Mouse (Mus musculus) frontal cortex, adult 2 months (tissue): ENCODE measurements at regions not wholly inside any gene's neighbourhood (a gene's known extent, or its start where the extent isn't known, plus 50 kb on each side); places are given as distances from the start of the nearest gene placed in this dataset.

Experiments
- DNase-seq, 2 experiments: peaks; one replicate each; pipeline ENCODE4 v3.0.0; 2022; ENCODE audit warnings: low spot score in 1 of 2; ENCODE audit errors: extremely low spot score in 1 of 2

DNA sequence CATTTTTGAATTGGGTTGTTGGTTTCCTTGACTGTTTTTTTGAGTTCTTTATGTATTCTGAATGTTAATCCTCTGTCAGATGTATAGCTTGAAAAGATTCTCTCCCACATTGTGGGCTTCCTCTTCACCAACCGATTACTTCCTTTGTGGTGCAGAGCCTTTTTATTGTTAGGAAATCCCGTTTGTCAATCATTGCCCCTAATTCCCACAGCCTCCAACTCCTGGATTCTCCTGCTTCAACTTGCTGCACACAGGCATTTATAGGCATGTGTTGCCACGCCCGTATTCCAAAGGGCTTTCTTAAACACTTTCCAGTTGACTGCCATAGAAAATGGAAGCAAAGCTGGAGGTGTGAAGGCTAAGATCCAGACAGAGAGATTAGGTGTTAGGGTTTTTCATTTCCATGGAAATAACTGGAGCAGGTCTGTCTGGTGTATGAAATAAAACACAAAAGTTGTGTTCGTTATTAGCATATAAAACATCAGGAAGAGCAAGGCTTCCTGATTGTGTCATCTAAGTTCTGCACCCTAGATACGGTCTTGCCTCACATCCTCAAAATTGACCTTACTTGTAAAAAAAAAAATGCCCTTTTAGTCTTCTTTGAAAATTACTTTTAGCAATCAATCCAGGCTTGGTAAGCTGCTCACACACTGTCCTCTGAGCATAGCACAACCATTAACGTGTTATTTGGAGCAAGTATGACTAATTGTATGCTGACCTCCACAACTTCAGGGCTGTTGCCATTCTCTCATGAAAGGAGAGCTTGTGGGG is 87.7 kb upstream of the Tex13c2 start:
- no peak for DNase-seq

DNA sequence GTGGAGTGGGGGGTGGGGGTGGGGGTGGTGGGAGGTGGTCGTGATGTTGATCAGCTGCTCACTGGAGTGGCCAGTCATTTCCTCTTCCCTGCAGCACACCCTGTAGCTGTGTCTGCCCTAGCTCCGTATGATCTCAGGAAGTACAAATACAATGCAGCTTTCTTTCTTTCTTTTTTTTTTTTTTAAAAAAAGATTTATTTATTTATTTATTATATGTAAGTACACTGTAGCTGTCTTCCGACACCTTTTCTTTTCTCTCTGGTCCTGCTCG is 87.2 kb upstream of the Tex13c2 start:
- DNase-seq: no peak

DNA sequence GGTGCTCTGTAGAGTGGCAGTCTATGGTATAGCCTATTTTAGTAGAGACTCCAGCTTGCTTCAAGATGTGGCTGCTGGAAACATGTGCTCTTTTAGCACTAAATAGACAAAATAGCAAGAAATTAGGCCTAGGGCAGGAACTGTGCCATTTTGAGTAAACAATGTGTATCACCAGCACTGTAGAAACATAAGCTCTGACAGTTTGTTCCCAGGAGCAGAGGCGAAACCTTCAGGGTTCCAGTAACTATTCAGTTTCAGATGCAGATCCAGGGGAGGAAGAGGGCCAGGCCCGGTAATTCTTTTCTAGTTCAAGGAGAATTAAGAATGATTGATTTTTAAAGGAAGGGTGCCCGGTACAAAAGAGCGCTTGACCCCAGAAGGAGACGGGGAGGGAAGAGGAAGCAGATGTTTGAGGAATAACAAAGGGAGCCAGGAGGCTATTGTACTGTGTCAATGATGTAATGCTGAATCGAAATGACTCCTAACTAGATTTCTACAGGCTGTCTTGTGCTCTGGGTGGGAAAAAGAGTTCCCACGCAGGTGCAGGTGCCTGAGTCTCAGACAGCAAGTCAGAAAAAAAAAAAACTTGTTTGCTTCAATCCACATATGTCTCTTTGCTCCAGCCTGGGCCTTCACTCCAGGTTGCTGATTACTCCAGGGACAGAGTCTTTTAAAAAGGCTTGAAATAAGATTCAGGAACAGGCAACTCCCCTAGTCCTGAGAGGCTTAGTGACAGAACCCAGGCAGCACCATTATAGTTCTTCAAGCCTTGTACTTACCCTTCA is 57.4 kb upstream of the Tex13c2 start:
- DNase-seq: no peak
